Mouse (Mus musculus) embryonic facial prominence, embryonic 11.5 days (tissue): ENCODE results near the gene Snd1. TPM values are rescaled to one million over a fixed set of nuclear protein-coding genes. Genes with fewer than 3 reads are reported as not detected.

Source experiments
- ATAC-seq: fragments of 200-750 bp; cut with Nextera tagmentation; replicated peaks from 2 replicates; pipeline ENCODE4 v1.8.0; 2017; ENCODE audit warnings: low read depth; ENCODE audit not compliant: insufficient number of reproducible peaks, low FRiP score, low TSS enrichment
- DNase-seq: peaks from one replicate; pipeline ENCODE4 v3.0.0-alpha.2; 2015; ENCODE audit warnings: low spot score
- H3K27ac ChIP-seq: fragments of 300-500 bp; sonication (generic); replicated peaks from 2 replicates; pipeline ENCODE4 v1.5.1; 2014; ENCODE audit warnings: mild to moderate bottlenecking, low read depth, low read length, control low read depth
- H3K27me3 ChIP-seq: fragments of 300-500 bp; sonication (generic); 2 replicates; pipeline ENCODE4 v1.6.1; 2014; ENCODE audit warnings: mild to moderate bottlenecking, low read length, moderate library complexity, mixed read lengths; ENCODE audit not compliant: control insufficient read depth, insufficient read depth
- H3K36me3 ChIP-seq: fragments of 300-500 bp; sonication (generic); replicated peaks from 2 replicates; pipeline ENCODE4 v1.6.1; 2014; ENCODE audit warnings: low read depth, mild to moderate bottlenecking, low read length, moderate library complexity, mixed read lengths; ENCODE audit not compliant: control insufficient read depth, insufficient read depth
- H3K4me1 ChIP-seq: fragments of 300-500 bp; sonication (generic); 2 replicates; pipeline ENCODE4 v1.6.1; 2014; ENCODE audit warnings: low read length, mixed read lengths; ENCODE audit not compliant: control insufficient read depth, insufficient read depth
- H3K4me2 ChIP-seq: fragments of 300-500 bp; sonication (generic); 2 replicates; pipeline ENCODE4 v1.6.1; 2014; ENCODE audit warnings: low read depth, mild to moderate bottlenecking, control low read depth, low read length, moderate library complexity
- H3K4me3 ChIP-seq: fragments of 300-500 bp; sonication (generic); 2 replicates; pipeline ENCODE4 v1.5.1; 2014; ENCODE audit warnings: low read depth, low read length, control low read depth
- H3K9ac ChIP-seq: fragments of 300-500 bp; sonication (generic); replicated peaks from 2 replicates; pipeline ENCODE4 v1.6.1; 2014; ENCODE audit warnings: mild to moderate bottlenecking, control low read depth, low read length
- H3K9me3 ChIP-seq: fragments of 300-500 bp; sonication (generic); replicated peaks from 2 replicates; pipeline ENCODE4 v1.6.1; 2016; ENCODE audit warnings: mild to moderate bottlenecking, low read length, inconsistent platforms, mixed read lengths; ENCODE audit not compliant: control insufficient read depth
- WGBS: fragments of 180-500 bp; shearing (Covaris S2); extraction: QIAGEN DNeasy Blood & Tissue Kit; methylation state at CpG from one replicate; pipeline ENCODE4 v1.1.7; 2014; 5-methylcytosine and 5-hydroxymethylcytosine counted together
- polyA plus RNA-seq: library from polyadenylated mRNA; unstranded; fragments of >200 nt; fragmentation: Nextera tagmentation; extraction: Ambion mirVana; gene quantifications from 2 replicates; pipeline ENCODE4 v1.2.1, GENCODE M21; 2014

The Snd1 gene
- polyA plus RNA-seq, 1 experiment from 2014 or later, result 92.6 TPM

GRCm38 (mm10) chr6:28833380-28833822, 358.5 kb downstream of the Snd1 start:
- WGBS, result 1% methylated on average over 41 of the region's 43 CpGs
- no peaks in the 10 kb centered on the region for H3K4me1 ChIP-seq

GRCm38 (mm10) chr6:28834046-28834445, 359.1 kb downstream of the Snd1 start:
- 36% methylated on average over 2 of the region's 2 CpGs for WGBS
- H3K36me3 ChIP-seq, result no peaks in the 10 kb centered on the region; the same call in 1 of the 2 replicates
- H3K27ac ChIP-seq, result no peak overlapping the region
- H3K4me1 ChIP-seq, result no peaks in the 10 kb centered on the region
- no peak for ATAC-seq
- no peaks in the 10 kb centered on the region for H3K9me3 ChIP-seq
- H3K9ac ChIP-seq, result no peak overlapping the region
- no peak overlapping the region for H3K4me3 ChIP-seq
- H3K27me3 ChIP-seq, result peaks cover 20% of the 10 kb centered on the region
- DNase-seq, result no peak
- no peak overlapping the region for H3K4me2 ChIP-seq

More at GRCm38 (mm10) chr6:28833380-28833822, 358.5 kb downstream of the Snd1 start:
- peak overlapping the region; percentile 100 for H3K4me2 ChIP-seq
- H3K9ac ChIP-seq, result peak overlapping the region; percentile 69
- H3K27ac ChIP-seq, result no peak overlapping the region
- H3K4me3 ChIP-seq, result peak overlapping the region; percentile 59
- DNase-seq (peak; percentile 47), ATAC-seq (peak; percentile 76)
- no peaks in the 10 kb centered on the region for H3K9me3 ChIP-seq
- H3K36me3 ChIP-seq, result no peaks in the 10 kb centered on the region; the same call in 1 of the 2 replicates
- peaks cover 20% of the 10 kb centered on the region for H3K27me3 ChIP-seq

- no peak overlapping the region for H3K4me2 ChIP-seq
- no peak overlapping the region for H3K4me3 ChIP-seq
- no peak overlapping the region for H3K9ac ChIP-seq
- no peak overlapping the region for H3K27ac ChIP-seq
- DNase-seq (no peak), ATAC-seq (no peak)
- H3K4me1 ChIP-seq, result no peaks in the 10 kb centered on the region
- H3K27me3 ChIP-seq, result peaks cover 4% of the 10 kb centered on the region; the same call in 1 of the 2 replicates
- no peaks in the 10 kb centered on the region for H3K9me3 ChIP-seq
- H3K36me3 ChIP-seq, result no peaks in the 10 kb centered on the region
Observed at GRCm38 (mm10) chr6:28836600-28836999, 361.7 kb downstream of the Snd1 start.

- WGBS, result 88% methylated on average over 3 of the region's 3 CpGs
- H3K4me1 ChIP-seq, result no peaks in the 10 kb centered on the region
Observed at GRCm38 (mm10) chr6:28841569-28841968, 366.6 kb downstream of the Snd1 start.

GRCm38 (mm10) chr6:28842375-28843276, 367.7 kb downstream of the Snd1 start:
- WGBS, result 57% methylated on average over 4 of the region's 4 CpGs
- Histone ChIP-seq H3K36me3 (no peaks in the 10 kb centered on the region), H3K4me3 (no peak overlapping the region), H3K27ac (no peak overlapping the region), H3K27me3 (no peaks in the 10 kb centered on the region), H3K4me1 (peaks cover 2% of the 10 kb centered on the region; the same call in 1 of the 2 replicates), H3K4me2 (no peak overlapping the region), H3K9me3 (no peaks in the 10 kb centered on the region), H3K9ac (no peak overlapping the region)
- ATAC-seq (peak; percentile 12; the same call in 1 of the 2 replicates), DNase-seq (no peak)

More at GRCm38 (mm10) chr6:28841569-28841968, 366.6 kb downstream of the Snd1 start:
- no peak overlapping the region for H3K27ac ChIP-seq
- ATAC-seq, result no peak
- H3K27me3 ChIP-seq, result no peaks in the 10 kb centered on the region
- no peaks in the 10 kb centered on the region for H3K36me3 ChIP-seq
- no peak overlapping the region for H3K4me3 ChIP-seq
- no peak overlapping the region for H3K9ac ChIP-seq
- H3K4me2 ChIP-seq, result no peak overlapping the region
- DNase-seq, result no peak
- no peaks in the 10 kb centered on the region for H3K9me3 ChIP-seq

GRCm38 (mm10) chr6:28845610-28846009, 370.7 kb downstream of the Snd1 start:
- Histone ChIP-seq H3K27me3 (no peaks in the 10 kb centered on the region), H3K4me2 (no peak overlapping the region), H3K9ac (no peak overlapping the region), H3K36me3 (no peaks in the 10 kb centered on the region), H3K9me3 (no peaks in the 10 kb centered on the region), H3K4me1 (peaks cover 5% of the 10 kb centered on the region; the same call in 1 of the 2 replicates), H3K27ac (no peak overlapping the region), H3K4me3 (no peak overlapping the region)
- WGBS, result 43% methylated on average over 4 of the region's 4 CpGs
- DNase-seq (no peak), ATAC-seq (no peak)

GRCm38 (mm10) chr6:28847616-28848015, 372.7 kb downstream of the Snd1 start:
- no peaks in the 10 kb centered on the region for H3K27me3 ChIP-seq
- H3K9me3 ChIP-seq, result no peaks in the 10 kb centered on the region
- ATAC-seq (no peak), DNase-seq (no peak)
- peaks cover 5% of the 10 kb centered on the region; the same call in 1 of the 2 replicates for H3K4me1 ChIP-seq
- no peak overlapping the region for H3K4me3 ChIP-seq
- H3K36me3 ChIP-seq, result no peaks in the 10 kb centered on the region
- H3K9ac ChIP-seq, result no peak overlapping the region
- WGBS, result 46% methylated on average over 6 of the region's 6 CpGs
- no peak overlapping the region; the same call in 1 of the 2 replicates for H3K27ac ChIP-seq
- no peak overlapping the region for H3K4me2 ChIP-seq

- Histone ChIP-seq H3K27ac (no peak overlapping the region), H3K4me1 (peaks cover 5% of the 10 kb centered on the region; the same call in 1 of the 2 replicates), H3K9ac (no peak overlapping the region), H3K27me3 (no peaks in the 10 kb centered on the region), H3K9me3 (no peaks in the 10 kb centered on the region), H3K36me3 (no peaks in the 10 kb centered on the region), H3K4me2 (no peak overlapping the region), H3K4me3 (no peak overlapping the region)
- 47% methylated on average over 6 of the region's 6 CpGs for WGBS
- DNase-seq, result no peak
- ATAC-seq, result no peak
Observed at GRCm38 (mm10) chr6:28848285-28848794, 373.4 kb downstream of the Snd1 start.
